Mouse (Mus musculus): ENCODE data around the gene Fbln7.
A peak's percentile ranks its signal among the peaks of the same experiment; 100 is the strongest.

Fbln7 gene

DNA sequence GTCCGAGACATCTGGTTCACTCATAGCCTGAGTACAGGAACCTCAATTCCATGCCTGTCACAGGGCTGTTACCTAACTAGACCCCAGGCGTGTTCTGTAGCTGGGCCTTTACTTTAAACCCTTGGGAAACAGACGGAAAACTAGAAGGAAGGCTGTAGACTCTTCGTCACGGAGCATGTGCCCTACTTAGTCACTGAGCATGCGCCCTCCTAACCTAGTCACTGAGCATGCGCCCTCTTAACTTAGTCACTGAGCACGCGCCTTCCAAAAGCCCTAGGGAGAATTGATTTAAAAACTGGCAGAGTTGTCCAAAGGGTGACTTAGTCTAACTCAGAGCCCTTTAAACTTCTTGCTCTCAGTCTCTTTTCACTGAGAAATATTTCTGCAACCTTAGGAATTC, at the start of gene Fbln7:
Fbln7 (plus strand) TSS at position 346 of the 400 bp plus-strand sequence.
- no peak for DNase-seq

DNA sequence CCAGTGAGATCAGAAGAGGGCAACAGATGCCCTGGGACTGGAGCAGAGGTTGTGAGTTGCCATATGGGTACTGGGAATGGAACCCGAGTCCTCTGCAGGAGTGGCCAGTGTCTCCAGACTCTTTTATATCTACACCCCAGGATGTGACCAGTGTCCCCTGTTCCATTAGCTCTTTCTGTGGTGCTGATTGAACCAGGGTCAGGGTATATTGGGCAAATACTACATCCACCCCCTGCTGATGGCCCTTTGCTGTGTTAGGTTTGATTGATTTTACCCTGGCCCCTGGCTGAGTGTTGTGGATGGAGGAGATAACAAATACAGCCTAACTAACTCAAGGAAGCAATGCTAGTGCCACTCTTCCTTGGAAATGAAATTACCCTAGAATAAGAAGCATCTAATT, 46.5 kb upstream of the Fbln7 start:
- no peak for DNase-seq

DNA sequence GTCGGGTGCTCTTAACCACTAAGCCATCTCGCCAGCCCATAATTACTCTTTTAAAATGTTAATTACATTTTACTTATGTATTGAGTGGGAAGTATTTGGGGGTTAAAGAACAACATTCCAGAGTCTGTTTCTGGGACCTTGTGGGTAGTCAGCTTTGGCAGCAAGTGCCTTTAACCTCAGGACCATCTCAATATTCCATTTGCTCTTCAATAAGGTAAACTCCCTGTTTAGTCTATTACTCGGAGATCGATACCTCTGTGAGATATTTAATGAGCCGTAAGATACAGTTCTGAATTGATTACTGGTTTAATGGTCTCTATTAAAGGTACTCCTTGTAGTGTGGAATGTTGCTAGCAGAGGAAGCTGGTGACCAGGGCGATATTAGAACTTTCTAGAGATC, 45.9 kb upstream of the Fbln7 start:
- no peak for DNase-seq

DNA sequence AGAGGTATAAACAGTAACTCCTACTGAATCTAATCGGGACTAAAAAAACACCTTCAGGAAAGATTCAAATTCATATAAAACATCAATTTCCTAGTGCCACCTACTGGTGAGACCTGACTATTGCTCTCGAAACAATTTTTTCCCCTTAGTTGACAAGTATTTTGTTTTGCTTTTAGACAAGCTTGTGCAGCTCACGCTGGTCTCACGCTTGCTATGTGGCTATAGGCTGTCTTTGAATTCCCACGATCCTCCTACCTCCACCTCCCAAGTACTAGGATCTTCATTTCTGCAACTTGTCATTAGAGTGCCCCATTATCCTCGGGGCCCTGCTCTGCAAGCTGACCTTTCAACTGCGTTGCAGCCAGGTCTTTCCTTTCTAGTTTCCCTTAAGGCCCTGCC, 45.4 kb upstream of the Fbln7 start:
- DNase-seq: peak; percentile 89

DNA sequence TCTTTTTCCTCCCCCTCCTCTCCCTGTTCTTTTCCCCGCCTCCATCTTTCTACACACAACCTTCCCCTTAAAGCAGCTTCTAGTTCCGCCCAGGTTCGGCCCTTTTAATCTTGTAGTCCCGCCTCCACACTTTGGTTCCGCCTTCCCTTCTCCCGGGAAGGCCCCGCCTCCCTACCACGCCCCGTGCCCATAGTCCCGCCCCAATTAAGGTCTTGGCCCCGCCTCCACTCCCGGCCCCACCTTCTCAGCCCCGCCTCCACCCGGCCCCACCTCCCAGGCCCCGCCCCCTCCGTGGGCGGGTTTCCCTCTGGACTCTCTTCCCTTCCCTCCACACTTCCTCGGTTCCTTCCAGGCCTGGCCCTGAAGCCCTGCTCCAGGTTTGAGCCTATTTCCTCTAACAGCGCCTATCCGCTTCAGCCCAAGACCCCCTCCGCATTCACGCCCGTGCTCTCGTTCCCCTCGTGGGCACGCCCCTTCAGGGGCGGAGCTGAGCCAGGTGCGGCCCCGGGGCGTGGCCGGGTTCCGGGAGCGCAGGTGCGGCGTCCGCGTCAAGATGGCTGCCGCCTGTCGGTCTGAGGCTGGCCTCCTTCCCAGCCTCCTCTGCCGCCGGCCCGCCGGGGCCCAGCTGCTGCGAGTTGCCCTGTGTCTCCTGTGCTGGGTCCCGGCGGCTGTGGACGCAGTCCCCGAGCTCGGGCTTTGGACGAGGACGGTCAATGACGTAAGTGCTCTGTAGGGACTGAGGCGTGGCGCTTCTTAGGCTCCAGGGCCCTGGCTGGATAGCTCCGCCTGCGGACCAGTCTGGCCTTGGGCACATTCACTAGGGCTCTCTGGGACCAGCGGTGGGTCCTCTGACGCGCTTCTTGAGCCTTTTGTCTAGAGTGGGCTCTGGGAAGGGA, 44.7 kb upstream of the Fbln7 start, which contains the start of gene Tmem87b:
Tmem87b (plus strand) TSS at position 333 of the 896 bp plus-strand sequence.
- peak; percentile 95 for DNase-seq

DNA sequence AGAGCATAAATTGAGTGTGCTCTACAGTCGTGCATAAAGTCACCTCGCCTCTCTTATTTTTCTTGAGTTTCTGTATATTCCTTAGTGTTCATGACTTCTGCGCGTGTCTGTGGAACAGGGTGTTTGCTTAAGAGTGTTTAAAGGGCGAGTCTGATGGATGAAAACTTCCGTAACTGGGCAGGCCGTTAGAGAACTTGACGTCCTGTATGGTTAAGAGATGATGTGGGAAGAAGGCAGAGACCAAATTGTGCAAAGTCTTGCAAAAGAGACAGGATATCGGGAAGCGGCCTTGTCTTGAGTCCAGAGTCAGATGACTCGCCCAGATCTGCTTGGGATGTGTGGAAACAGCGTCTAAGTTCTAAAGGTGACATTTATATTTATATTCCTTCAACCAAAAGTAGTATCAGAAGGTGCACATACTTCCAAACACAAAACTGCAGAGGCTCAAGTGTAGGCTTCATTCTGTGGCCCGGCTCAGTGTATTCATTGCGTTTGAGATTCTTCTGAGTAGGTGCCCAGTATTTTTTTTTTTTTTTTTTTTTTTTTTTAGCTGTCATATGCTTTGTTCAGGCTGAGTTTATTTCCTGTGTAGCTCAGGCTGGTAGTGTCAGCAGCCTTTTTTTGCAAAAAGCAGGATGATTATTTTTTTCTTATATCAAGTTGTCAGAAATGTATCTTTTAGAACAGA, 43.7 kb upstream of the Fbln7 start:
- peak; percentile 73 for DNase-seq

DNA sequence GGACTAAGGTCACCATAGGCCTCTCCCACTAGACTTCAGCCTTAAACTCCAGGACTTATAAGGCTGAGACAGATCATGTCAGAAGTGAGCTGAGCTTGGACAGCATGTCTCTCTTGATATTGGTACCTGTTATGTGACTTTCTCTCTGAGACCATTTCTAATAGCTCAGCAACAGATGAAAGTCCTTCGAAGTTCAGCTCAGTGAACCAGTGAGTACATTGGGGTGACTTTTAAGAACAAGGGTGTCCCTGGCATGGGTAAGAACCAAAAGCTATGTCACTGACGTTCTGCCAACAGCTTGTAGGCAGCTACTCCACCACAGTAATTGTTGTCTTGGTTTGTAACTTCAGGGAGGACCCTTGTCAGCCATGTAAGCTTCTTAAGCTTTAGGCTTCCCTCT, 42.1 kb upstream of the Fbln7 start:
- no peak for DNase-seq

DNA sequence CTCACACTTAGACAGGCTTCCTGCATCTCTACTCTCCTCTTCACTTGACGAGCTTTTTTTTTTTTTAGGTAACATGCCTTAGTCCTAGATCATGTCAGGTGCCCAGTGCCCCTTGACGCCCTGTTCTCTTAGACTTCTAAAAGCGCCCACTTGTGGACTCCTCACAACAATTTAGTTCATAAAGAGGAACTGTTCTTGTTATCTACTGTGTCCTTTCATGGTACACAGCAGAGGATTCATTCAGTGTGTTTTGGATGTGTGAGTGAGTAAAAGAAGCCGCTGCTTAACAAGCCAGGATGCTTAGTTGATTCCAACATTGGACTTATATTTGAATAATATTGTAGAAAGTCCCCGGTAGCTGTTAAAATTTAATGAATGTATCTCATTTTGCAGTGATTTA, 38.9 kb upstream of the Fbln7 start:
- no peak for DNase-seq

DNA sequence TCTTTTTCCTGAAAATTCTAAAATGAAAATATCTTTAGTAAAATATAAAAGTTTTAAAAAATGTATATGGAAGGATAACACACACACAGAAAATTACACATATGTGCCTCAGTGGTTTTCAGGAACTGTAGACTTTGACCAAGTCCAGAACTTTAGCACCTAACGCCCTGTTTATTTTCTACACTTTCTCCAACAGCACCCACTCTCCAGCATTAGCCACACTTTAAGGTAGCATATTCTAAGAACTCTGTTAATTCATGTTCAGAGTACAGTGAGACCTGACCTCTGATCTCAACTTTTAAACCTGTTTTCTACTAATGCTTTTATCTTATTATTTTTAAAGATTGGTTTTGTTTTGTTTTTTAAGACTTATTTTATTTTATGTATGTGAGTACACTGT, 35.0 kb upstream of the Fbln7 start:
- DNase-seq: no peak

DNA sequence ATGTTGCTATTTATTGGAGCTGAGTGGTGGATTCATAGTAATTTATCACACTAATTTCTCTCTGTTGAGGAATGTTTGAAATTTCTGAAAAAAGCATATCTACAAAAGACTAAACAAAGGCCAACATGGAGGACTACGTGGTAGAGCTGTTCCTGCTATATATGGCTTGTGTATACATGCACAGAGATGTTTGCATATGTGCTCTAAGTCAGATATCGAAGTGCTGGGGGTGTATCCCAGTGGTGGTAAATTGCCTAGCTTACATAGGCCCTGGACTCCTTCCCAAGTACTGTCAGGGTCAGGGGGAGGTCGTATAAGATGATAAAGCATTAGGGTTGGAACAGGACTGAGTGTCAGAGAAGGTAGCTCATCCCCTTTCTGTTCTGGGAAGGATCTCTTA, 30.2 kb upstream of the Fbln7 start:
- no peak for DNase-seq

DNA sequence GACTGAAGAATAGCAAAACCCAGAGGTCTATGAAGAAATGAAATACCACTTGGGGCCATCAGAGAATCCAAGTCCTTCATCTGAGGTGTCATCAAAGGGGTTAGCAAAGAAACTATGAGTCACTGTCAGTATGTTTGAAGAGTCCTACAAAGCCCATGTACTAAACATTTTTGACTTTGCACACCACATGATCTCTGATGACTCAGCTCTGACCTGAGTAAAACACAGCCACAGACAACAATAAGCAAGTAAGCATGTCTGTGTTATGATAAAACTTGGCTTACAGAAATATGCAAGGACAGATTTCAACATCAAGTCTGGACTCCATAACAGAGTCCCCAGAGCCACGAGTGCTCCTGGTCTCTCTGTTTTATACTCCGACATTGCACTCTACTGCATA, 29.7 kb upstream of the Fbln7 start:
- DNase-seq: no peak

DNA sequence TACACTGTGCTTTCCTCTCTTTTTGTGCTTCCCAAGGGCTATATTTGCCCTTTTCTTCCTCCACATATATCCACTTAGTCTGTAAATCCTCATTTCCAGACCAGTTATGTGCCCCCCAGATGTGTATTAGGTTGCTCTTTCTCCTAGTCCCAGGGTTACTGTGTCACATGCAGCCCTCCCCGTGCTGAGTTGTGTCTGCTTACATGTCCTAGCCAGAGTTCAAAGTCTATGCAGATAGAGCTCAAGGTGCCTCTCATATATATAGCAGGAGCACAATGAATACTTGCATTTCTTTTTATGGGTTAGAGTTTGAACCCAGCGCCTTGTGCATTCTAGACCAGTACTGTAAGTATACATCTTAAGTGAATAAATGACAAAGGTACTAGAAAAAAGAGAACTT, 29.3 kb upstream of the Fbln7 start:
- no peak for DNase-seq

DNA sequence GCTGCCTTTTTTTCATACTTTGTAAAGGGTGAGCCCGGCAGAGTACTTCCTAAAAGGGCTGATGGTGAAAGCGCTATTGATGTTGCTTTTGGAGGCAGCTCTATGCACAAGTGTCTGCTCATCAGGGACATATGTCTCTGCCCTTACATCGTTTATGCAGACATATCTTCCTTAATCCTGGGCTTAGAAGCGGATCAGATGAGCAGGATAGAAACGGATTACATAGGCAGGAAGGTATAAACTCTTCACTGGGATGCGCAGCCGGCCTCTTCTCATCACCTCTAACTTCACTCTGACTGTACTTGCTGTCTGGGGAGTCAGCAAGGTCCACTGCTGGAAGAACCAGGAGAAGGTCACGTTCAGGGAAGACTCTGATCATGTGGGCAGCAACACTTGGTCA, 25.2 kb upstream of the Fbln7 start:
- DNase-seq: no peak

DNA sequence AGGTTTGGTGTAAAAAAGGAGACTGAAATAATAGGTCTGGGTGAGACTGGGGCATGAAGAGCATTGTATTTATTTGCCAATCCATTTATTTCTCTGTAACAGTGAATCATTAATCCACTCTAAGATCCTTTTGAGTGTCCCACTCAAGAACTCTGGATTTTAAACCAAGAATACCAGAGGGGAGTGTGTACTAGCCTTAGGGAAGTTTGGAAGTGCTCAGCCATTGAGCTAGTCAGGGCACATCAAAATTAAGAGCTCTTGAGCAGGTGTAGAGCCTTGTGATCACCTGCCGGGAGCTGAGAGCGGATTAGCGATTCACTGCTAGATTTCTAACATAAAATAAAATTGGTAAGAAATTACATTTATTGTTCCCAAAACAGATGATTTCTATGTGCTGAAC, 24.2 kb upstream of the Fbln7 start:
- peak; percentile 29 for DNase-seq

DNA sequence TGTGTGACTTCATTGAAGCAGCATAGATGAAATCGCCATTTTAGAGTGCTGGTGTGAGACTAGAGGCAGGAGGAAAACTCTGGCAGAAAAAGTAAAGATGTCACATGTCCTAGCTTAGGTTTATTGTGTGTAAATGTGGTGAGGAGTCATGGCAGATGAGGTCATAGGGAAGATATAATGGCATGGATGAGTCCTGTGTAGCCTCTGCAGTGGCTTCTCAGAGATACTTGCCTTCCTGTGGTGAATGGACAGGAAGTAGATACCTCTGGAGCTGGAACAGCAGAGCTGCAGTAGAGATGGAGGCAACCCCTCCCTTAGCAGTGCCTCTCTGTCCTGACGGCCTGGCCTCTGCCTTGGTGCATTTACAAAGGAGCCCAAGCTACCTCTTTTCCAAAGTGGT, 23.3 kb upstream of the Fbln7 start:
- no peak for DNase-seq

DNA sequence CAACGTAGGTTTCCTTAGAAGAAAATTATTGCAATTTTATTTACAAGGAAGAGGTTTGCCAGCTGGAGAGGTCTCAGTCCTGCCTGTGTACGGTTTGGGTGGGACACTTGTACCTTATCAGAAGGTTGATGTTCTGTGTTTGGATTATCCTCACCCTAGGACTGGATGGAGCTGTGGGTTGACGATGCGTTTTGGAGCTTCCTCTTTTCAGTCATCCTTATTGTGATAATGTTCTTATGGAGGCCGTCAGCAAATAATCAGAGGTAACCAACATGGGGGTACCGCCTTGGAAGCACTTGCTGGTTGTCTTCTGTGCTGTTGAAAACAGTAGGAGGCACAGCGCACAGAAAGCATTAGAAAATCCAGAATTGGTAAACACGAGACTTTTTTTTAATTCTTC, 20.3 kb upstream of the Fbln7 start:
- no peak for DNase-seq

DNA sequence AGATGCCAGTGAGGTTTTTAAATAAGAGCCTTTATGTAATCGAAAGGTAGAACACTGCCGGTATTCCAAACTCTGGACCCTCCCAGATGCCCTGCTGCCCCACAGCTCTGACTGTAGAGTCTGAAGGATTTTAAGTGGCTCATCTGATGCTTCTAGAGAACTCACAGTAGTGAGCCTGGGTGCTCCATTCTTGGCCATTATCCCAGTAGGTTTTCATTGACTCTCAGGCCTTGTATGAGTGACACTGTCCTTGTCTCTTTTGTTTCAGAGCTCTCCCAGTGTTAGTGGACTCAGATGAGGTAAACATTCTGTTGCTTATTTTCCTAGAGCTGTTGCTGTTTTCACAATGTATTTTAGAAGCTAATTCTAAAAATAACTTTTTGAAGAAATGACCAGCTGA, 12.7 kb upstream of the Fbln7 start:
- DNase-seq: no peak

DNA sequence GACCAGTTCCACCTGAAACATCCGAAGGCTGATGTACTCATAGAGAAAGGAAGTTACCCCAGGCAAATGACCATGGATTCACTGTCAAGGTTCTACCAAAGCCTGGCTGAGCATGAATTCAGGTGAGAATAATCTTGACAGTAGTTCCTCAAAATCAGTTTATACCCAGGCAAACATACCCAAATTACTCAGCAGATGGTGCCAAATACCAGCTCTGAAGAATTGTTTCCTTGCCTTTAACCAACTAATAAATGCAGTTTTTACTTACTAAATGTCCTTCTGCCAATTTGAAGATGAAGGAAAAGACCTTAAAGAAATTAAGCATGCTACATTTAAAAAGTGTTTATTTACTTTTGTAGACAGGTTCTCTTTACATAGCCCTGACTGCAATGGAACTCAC, 6.1 kb upstream of the Fbln7 start:
- no peak for DNase-seq

DNA sequence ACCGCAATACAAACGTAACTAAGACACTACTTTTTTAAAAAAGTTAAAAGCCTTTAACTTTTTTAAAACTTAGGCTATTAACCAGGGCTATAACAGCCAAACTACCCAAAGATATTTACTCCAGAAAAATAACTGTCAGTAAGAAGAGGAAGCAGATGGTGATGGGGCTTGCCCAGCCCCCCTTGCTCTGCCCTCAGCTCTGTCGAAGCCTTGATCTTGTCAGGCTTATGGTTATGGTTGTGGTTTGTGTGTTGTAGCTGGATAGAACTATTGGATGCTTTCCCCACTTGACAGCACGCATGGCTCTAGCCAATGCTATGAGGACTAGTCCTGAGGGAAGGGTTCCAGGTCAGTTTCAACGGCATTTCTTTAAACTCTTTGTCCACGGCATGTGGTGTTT, 3.8 kb upstream of the Fbln7 start:
- DNase-seq: no peak

DNA sequence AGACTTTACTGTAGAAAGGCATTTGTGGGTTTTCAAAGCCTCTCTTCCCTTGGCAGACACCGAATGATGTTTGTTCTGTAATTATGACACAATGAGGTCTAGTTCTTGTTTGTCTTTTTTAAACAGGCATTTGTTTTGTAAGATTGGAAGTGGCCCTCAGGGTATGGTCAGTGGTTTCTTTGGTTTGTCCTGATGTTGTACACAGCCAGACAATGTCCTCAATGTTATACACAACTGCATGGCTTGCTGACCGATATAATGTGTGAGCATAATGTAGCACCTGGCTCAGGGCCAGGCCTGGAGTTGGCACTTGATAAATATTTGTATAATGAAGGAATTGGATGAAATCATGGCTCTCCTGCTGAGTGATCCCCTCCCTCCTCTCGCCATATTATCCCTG, 2.9 kb upstream of the Fbln7 start:
- peak; percentile 30 for DNase-seq

DNA sequence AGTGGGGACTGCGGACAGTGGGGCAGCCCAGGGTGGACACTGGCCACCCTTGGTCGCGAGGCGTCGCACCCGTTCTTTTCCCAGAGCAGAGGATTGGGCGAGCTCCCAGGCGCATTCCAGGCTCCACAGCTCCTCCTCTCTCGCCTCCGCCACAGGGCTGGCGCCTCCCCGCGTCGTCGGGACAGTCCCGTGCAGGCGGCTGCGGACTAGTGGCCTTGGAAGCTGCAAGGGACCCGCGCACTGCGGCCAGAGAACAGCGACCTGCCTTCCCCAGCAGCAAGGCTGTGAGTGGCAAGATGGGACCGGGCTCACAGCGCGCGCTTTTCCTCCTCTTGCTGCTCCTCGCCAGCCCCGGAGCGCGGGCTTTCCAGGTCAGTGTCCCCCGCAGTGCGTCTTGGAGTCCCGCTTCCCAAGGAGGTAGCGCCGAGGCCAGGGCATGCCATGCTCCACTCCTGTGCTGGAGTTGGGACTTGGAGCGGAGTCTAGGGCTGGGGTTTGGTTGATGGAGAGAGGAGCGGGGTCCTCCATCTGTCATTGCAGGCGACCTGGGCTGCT, 1.1 kb downstream of the Fbln7 start:
- peak; percentile 42 for DNase-seq

DNA sequence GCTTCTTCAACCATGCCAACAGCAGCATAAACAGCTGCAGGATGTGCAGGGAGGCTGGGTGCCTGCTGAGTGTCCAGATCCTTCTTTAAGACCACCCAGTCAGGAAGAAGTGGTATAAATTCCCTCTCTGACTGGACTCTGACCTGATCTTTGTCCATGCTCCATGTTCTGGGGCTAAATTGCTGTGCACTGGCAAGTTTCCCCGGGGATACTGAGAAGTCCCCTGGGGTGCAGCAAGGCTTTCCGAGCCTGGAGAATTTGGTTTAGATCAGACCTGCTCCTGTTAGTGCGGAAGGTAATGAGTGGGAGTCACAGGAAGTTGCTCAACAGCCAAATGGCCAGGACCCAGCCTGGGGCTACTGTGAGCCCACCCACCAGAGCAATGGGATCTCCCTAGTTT, 2.3 kb downstream of the Fbln7 start:
- no peak for DNase-seq

DNA sequence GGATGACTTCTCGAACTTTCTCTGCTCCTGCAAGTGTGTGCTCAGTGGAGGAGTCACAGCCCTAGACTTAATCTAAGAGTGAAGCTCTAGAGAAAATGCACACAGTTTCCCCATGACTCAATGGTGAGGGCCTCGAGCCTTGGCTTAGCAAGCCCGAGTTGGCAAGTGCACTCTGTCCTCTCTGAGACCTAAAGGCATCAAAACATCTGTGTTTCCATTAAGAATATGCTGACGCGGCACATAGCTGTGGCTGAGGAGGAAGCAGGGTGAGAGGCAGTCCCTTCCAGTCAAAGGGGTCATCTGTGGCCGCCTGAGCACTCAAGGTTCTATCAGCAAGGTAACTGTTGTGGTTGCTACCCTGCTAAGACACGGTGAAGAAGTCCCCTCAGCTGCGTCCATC, 8.9 kb downstream of the Fbln7 start:
- no peak for DNase-seq

DNA sequence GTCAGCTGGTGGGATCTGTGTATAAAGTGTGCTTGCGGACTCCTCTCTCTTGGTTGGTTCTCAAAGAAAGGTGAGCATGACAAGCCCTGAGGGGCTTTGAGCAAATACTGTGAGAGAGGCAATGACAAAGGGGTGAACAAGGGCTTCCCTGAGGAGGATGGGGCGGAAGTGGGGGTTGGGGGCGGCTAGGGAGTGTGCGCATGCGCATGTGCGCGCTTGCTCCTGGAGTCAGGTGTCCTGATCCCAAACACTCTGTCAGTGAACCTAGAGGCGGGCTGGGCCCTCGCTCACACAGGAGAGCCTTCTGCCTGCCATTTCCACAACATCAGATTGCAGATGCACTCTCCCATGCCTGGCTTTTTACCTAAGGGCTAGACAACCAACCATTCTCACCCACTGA, 9.5 kb downstream of the Fbln7 start:
- no peak for DNase-seq

All from lung, postnatal 36 days (tissue).